Mouse (Mus musculus) midbrain, embryonic 13.5 days (tissue): ENCODE measurements at regions not wholly inside any gene's neighbourhood (a gene's known extent, or its start where the extent isn't known, plus 50 kb on each side); places are given as distances from the start of the nearest gene placed in this dataset.

ENCODE experiments used
- ATAC-seq: fragments of 200-750 bp; cut with Nextera tagmentation; 2 replicates; pipeline ENCODE4 v1.8.0; 2017; ENCODE audit warnings: mild to moderate bottlenecking, moderate TSS enrichment, moderate library complexity
- H3K27ac ChIP-seq: fragments of 300-500 bp; sonication (generic); 2 replicates; pipeline ENCODE4 v1.5.1; 2015; ENCODE audit warnings: inconsistent platforms, mild to moderate bottlenecking, moderate library complexity
- H3K27me3 ChIP-seq: fragments of 300-500 bp; sonication (generic); 2 replicates; pipeline ENCODE4 v1.6.1; 2015; ENCODE audit warnings: mild to moderate bottlenecking, inconsistent platforms
- H3K36me3 ChIP-seq: fragments of 300-500 bp; sonication (generic); 2 replicates; pipeline ENCODE4 v1.6.1; 2015; ENCODE audit warnings: mild to moderate bottlenecking, inconsistent platforms
- H3K4me1 ChIP-seq: fragments of 300-500 bp; sonication (generic); replicated peaks from 2 replicates; pipeline ENCODE4 v1.6.1; 2015; ENCODE audit warnings: inconsistent platforms
- H3K4me2 ChIP-seq: fragments of 300-500 bp; sonication (generic); replicated peaks from 2 replicates; pipeline ENCODE4 v1.6.1; 2015; ENCODE audit warnings: moderate library complexity, mild to moderate bottlenecking, inconsistent platforms
- H3K4me3 ChIP-seq: fragments of 300-500 bp; sonication (generic); replicated peaks from 2 replicates; pipeline ENCODE4 v1.5.1; 2015; ENCODE audit warnings: mild to moderate bottlenecking, inconsistent platforms
- H3K9ac ChIP-seq: fragments of 300-500 bp; sonication (generic); replicated peaks from 2 replicates; pipeline ENCODE4 v1.6.1; 2015; ENCODE audit warnings: mild to moderate bottlenecking, inconsistent platforms
- H3K9me3 ChIP-seq: fragments of 300-500 bp; sonication (generic); 2 replicates; pipeline ENCODE4 v1.6.1; 2016; ENCODE audit warnings: mild to moderate bottlenecking, inconsistent platforms
- WGBS: fragments of 180-500 bp; shearing (Covaris S2); methylation state at CpG from one replicate; pipeline ENCODE4 v1.1.7; 2015; 5-methylcytosine and 5-hydroxymethylcytosine counted together

- WGBS: 89% methylated on average over 2 of the region's 2 CpGs
- no peaks in the 10 kb centered on the region for H3K9me3 ChIP-seq
- H3K27ac ChIP-seq: no peak overlapping the region
- no peaks in the 10 kb centered on the region for H3K27me3 ChIP-seq
- no peaks in the 10 kb centered on the region for H3K4me1 ChIP-seq
- H3K4me3 ChIP-seq: no peak overlapping the region
- no peaks in the 10 kb centered on the region for H3K36me3 ChIP-seq
- H3K4me2 ChIP-seq: no peak overlapping the region
- no peak for ATAC-seq
- no peak overlapping the region for H3K9ac ChIP-seq
Measured at GRCm38 (mm10) chr4:25416330-25416729, 134.7 kb upstream of the Ufl1 start.

DNA sequence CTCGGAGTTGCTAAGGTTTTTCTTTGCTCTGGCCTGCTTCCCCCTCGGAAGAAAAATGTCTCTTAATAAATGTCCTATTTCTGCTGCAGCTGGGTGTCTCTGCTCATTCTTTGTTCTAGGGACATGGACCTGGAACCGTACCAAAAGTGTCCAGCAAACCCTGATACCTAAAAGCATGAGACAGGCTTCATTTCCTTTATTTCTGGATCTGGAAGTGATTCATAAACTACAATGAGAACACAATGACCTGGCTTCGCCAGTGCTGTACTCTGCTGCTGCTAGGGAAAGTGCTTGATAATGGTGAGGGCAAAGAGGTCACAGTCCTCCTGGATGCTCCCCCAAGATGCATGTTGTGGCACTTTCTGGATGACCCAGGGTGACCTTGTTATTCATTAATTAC lies 128.8 kb upstream of the Ufl1 start:
- H3K4me3 ChIP-seq: no peak overlapping the region
- H3K4me2 ChIP-seq: no peak overlapping the region
- H3K36me3 ChIP-seq: no peaks in the 10 kb centered on the region
- no peak overlapping the region for H3K9ac ChIP-seq
- 41% methylated on average over 4 of the region's 4 CpGs for WGBS
- H3K27me3 ChIP-seq: no peaks in the 10 kb centered on the region
- peak overlapping the region; percentile 93 for H3K27ac ChIP-seq
- no peaks in the 10 kb centered on the region for H3K9me3 ChIP-seq
- no peak for ATAC-seq
- peaks cover 33% of the 10 kb centered on the region for H3K4me1 ChIP-seq

- peak overlapping the region; percentile 93 for H3K27ac ChIP-seq
- no peaks in the 10 kb centered on the region for H3K36me3 ChIP-seq
- no peaks in the 10 kb centered on the region for H3K9me3 ChIP-seq
- H3K4me1 ChIP-seq: peaks cover 33% of the 10 kb centered on the region
- H3K9ac ChIP-seq: no peak overlapping the region
- ATAC-seq: peak; percentile 97
- whole genome bisulfite sequencing: 10% methylated on average over 3 of the region's 3 CpGs
- H3K4me2 ChIP-seq: peak overlapping the region; percentile 30
- H3K4me3 ChIP-seq: no peak overlapping the region
- H3K27me3 ChIP-seq: no peaks in the 10 kb centered on the region
Measured at GRCm38 (mm10) chr4:25408696-25409448, 127.3 kb upstream of the Ufl1 start.

DNA sequence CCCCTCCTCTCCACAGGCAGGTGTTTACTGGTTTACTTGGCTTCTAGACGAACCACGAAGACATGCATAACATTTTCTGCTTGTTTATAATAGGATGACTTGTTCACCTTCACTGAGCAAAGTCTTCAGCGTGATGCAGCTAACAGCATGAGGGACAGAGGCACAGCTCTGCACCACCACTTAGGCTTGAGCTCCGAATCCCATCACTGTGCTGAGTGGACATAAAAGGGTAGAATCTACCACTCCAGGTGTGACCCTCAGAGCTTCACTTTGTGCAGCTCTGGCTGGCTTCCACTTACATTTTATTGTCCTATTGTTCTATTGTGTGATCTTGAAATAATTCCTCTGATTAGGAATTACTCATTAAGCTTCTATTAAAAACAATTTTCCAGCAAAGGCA lies 126.2 kb upstream of the Ufl1 start:
- WGBS: 6% methylated on average over 4 of the region's 4 CpGs
- Histone ChIP-seq H3K27ac (peak overlapping the region; percentile 93), H3K4me1 (peaks cover 33% of the 10 kb centered on the region), H3K4me2 (0 out of 2 replicates have a peak overlapping the region, but pooled peaks have one; percentile 25), H3K36me3 (no peaks in the 10 kb centered on the region), H3K9ac (0 out of 2 replicates have a peak overlapping the region, but pooled peaks have one; percentile 5), H3K9me3 (no peaks in the 10 kb centered on the region), H3K27me3 (no peaks in the 10 kb centered on the region), H3K4me3 (no peak overlapping the region)
- peak; percentile 68 for ATAC-seq

DNA sequence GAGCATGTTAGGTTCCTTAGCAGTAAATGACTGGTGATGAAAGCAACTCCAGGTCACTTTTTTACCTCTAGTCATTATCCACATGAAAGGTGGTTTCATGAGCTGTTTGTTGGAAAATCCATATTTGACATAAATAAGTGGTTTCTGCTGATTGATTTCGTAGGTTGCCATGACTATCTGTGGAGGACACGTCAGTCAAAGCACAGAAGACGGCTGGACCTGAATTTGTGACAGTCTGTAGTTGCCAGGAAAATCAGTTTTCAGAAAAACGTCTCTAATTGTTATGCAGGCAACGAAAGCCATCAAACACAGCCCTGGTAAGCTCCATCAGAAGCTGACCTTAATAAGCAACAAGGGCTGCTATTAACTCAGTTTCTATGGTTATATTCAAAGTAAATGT lies 107.9 kb upstream of the Ufl1 start:
- Histone ChIP-seq H3K4me3 (no peak overlapping the region), H3K9me3 (no peaks in the 10 kb centered on the region), H3K27me3 (no peaks in the 10 kb centered on the region), H3K36me3 (no peaks in the 10 kb centered on the region), H3K27ac (no peak overlapping the region), H3K4me1 (no peaks in the 10 kb centered on the region), H3K4me2 (no peak overlapping the region), H3K9ac (no peak overlapping the region)
- ATAC-seq: peak; percentile 40; the same call in 1 of the 2 replicates
- 67% methylated on average over 5 of the region's 5 CpGs for WGBS

GRCm38 (mm10) chr4:25372041-25372440 lies 90.4 kb upstream of the Ufl1 start:
- H3K36me3 ChIP-seq: no peaks in the 10 kb centered on the region
- no peak overlapping the region for H3K4me3 ChIP-seq
- H3K4me1 ChIP-seq: no peaks in the 10 kb centered on the region
- H3K27ac ChIP-seq: no peak overlapping the region
- no peak overlapping the region for H3K4me2 ChIP-seq
- H3K9me3 ChIP-seq: no peaks in the 10 kb centered on the region
- 87% methylated on average over 4 of the region's 4 CpGs for WGBS
- H3K9ac ChIP-seq: no peak overlapping the region
- no peak for ATAC-seq
- no peaks in the 10 kb centered on the region for H3K27me3 ChIP-seq

- Histone ChIP-seq H3K27ac (no peak overlapping the region), H3K36me3 (no peaks in the 10 kb centered on the region), H3K9ac (no peak overlapping the region), H3K4me2 (no peak overlapping the region), H3K27me3 (no peaks in the 10 kb centered on the region), H3K4me1 (no peaks in the 10 kb centered on the region), H3K9me3 (no peaks in the 10 kb centered on the region), H3K4me3 (no peak overlapping the region)
- ATAC-seq: peak; percentile 55; the same call in 1 of the 2 replicates
Measured at GRCm38 (mm10) chr4:25364402-25364801, 82.8 kb upstream of the Ufl1 start.

GRCm38 (mm10) chr4:25337638-25338037 lies 56.0 kb upstream of the Ufl1 start:
- H3K36me3 ChIP-seq: no peaks in the 10 kb centered on the region

More at GRCm38 (mm10) chr4:25337638-25338037, 56.0 kb upstream of the Ufl1 start:
- no peaks in the 10 kb centered on the region for H3K9me3 ChIP-seq
- no peak overlapping the region for H3K4me3 ChIP-seq
- no peak for ATAC-seq
- no peak overlapping the region for H3K4me2 ChIP-seq
- no peak overlapping the region for H3K9ac ChIP-seq
- no peaks in the 10 kb centered on the region for H3K4me1 ChIP-seq
- no peaks in the 10 kb centered on the region for H3K27me3 ChIP-seq
- 100% methylated on average over 1 of the region's 1 CpGs for WGBS
- H3K27ac ChIP-seq: no peak overlapping the region
